Mouse (Mus musculus) liver, postnatal 0 days (tissue): Measurements from ENCODE around the gene Pcare. TPM values are rescaled to one million over a fixed set of nuclear protein-coding genes. Genes with fewer than 3 reads are reported as not detected.
A peak's percentile ranks its signal among the peaks of the same experiment; 100 is the strongest.

Experiments used
- ATAC-seq: fragments of 200-750 bp; cut with Nextera tagmentation; 2 replicates; pipeline ENCODE4 v1.8.0; 2017; ENCODE audit warnings: mild to moderate bottlenecking, moderate library complexity
- DNase-seq: peaks from one replicate; pipeline ENCODE4 v3.0.0-alpha.2; 2016
- H3K27ac ChIP-seq: fragments of 300-500 bp; sonication (generic); 2 replicates; pipeline ENCODE4 v1.5.1; 2014; ENCODE audit warnings: antibody characterized with exemption, moderate library complexity, mild to moderate bottlenecking, low read depth
- H3K27me3 ChIP-seq: fragments of 300-500 bp; sonication (generic); 2 replicates; pipeline ENCODE4 v1.6.1; 2014; ENCODE audit warnings: low read length, control low read depth, mixed read lengths; ENCODE audit not compliant: insufficient read depth
- H3K36me3 ChIP-seq: fragments of 300-500 bp; sonication (generic); replicated peaks from 2 replicates; pipeline ENCODE4 v1.6.1; 2014; ENCODE audit warnings: mild to moderate bottlenecking, control low read depth, low read length, moderate library complexity, mixed read lengths; ENCODE audit not compliant: insufficient read depth
- H3K4me1 ChIP-seq: fragments of 300-500 bp; sonication (generic); 2 replicates; pipeline ENCODE4 v1.6.1; 2014; ENCODE audit warnings: antibody characterized with exemption, mild to moderate bottlenecking, control low read depth; ENCODE audit not compliant: insufficient read depth
- H3K4me2 ChIP-seq: fragments of 300-500 bp; sonication (generic); 2 replicates; pipeline ENCODE4 v1.6.1; 2014; ENCODE audit warnings: low read depth, mild to moderate bottlenecking, low read length, moderate library complexity, mixed read lengths
- H3K4me3 ChIP-seq: fragments of 300-500 bp; sonication (generic); 2 replicates; pipeline ENCODE4 v1.5.1; 2014; ENCODE audit warnings: low read depth, low read length
- H3K9ac ChIP-seq: fragments of 300-500 bp; sonication (generic); replicated peaks from 2 replicates; pipeline ENCODE4 v1.6.1; 2014; ENCODE audit warnings: mild to moderate bottlenecking, moderate library complexity
- H3K9me3 ChIP-seq: fragments of 300-500 bp; sonication (generic); 2 replicates; pipeline ENCODE4 v1.6.1; 2016; ENCODE audit warnings: mild to moderate bottlenecking, control low read depth, low read length, mixed read lengths
- CTCF ChIP-seq: sonication (generic); IDR thresholded peaks from 2 replicates; pipeline ENCODE4 v1.5.1; 2016; ENCODE audit warnings: antibody characterized with exemption, low read depth
- EP300 ChIP-seq: IDR thresholded peaks from 2 replicates; pipeline ENCODE4 v1.6.1; 2016; ENCODE audit warnings: antibody characterized with exemption, low read depth, mild to moderate bottlenecking
- WGBS: fragments of 180-500 bp; shearing (Covaris S2); extraction: QIAGEN DNeasy Blood & Tissue Kit; methylation state at CpG from one replicate; pipeline ENCODE4 v1.1.7; 2014; ENCODE audit not compliant: insufficient replicate concordance; 5-methylcytosine and 5-hydroxymethylcytosine counted together
- polyA plus RNA-seq: library from polyadenylated mRNA; unstranded; fragments of >200 nt; fragmentation: Nextera tagmentation; extraction: Ambion mirVana; gene quantifications from 2 replicates; pipeline ENCODE4 v1.2.1, GENCODE M21; 2015

The Pcare gene
- polyA plus RNA-seq, 1 experiment from 2014 or later: not detected

DNA sequence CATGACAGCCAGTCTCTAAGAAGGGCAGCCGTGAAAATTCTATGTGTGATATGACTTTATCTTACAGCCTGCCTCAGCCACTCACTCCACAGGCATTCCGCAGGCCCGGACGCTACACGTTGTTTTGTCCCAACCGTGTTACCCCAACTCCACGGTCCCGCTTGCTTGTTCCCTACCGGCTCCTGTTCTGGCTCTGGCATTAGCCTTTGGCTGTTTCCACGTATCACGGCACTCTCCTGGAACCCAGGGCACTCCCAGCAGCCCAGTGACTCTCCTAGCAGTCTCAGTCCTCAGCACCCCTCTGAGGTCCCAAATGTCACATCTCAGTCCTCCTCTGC lies 54.1 kb downstream of the Pcare start:
- TF ChIP-seq EP300 (no peak), CTCF (no peak)
- no peak overlapping the region for H3K4me3 ChIP-seq
- H3K4me1 ChIP-seq: no peaks in the 10 kb centered on the region
- H3K36me3 ChIP-seq: no peaks in the 10 kb centered on the region
- H3K9me3 ChIP-seq: no peaks in the 10 kb centered on the region
- no peak for DNase-seq
- no peak overlapping the region for H3K9ac ChIP-seq
- no peak overlapping the region for H3K4me2 ChIP-seq
- 77% methylated on average over 11 of the region's 11 CpGs for WGBS
- no peak overlapping the region for H3K27ac ChIP-seq
- ATAC-seq: no peak
- no peaks in the 10 kb centered on the region for H3K27me3 ChIP-seq

DNA sequence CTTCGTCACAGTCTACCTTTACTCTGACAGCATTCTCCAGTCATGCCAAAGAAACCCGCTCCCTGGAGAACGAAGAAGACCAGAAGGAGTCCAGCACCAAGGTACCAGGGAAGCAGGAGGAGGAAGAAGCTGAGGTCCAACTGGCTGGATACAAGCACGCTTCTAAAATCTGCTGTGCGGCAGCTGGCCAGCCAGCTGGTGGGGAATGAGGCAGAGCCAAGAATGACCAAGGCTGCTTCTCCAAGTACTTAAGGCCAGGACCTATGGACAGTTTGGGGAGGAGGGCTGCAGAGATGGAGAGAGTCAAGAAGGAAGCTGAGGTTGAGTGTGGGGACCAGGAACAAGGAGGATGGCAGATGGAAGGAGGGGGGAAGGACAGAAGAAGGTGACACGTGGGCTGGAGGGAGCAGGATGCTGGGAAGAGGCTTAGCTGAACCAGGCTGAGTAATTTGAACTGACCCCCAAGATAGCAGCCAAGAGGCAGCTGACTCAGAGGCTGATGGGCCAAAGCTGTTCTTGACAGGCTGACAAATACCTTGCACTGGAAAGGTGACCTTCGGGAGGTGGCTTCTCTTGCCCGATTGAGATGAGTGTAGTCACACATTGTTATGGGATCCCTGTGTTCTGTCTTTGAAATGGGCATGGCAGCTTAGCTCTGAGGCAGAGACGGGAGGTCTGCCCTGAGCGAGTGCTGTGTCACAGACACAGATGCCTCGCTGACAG lies 54.6 kb downstream of the Pcare start:
- TF ChIP-seq EP300 (no peak), CTCF (no peak)
- no peaks in the 10 kb centered on the region for H3K27me3 ChIP-seq
- DNase-seq: no peak
- ATAC-seq: no peak
- H3K4me2 ChIP-seq: no peak overlapping the region
- H3K4me3 ChIP-seq: no peak overlapping the region
- H3K4me1 ChIP-seq: no peaks in the 10 kb centered on the region
- no peaks in the 10 kb centered on the region for H3K36me3 ChIP-seq
- 73% methylated on average over 11 of the region's 11 CpGs for WGBS
- H3K9ac ChIP-seq: no peak overlapping the region
- H3K27ac ChIP-seq: no peak overlapping the region
- H3K9me3 ChIP-seq: no peaks in the 10 kb centered on the region

DNA sequence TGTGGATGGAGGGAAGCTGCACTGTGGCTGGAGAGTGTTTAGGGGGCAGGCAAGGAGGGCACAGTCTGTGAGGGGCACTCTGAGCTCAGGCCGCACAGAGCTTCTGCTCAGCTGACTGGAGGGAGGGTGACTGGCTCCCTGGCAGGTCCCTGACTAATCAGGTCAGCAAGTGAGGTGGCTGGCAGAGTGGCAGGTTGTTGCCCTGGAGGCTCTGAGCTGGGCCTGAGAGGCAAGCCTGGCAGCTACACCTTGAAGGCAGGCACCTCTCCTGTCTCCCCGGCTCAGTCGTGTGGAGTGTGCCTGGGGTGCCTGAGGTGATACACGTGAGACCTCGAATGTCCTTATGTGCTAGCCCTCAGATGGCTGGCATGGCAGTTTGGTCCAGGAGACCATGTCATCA lies 56.3 kb downstream of the Pcare start:
- Histone ChIP-seq H3K4me1 (no peaks in the 10 kb centered on the region), H3K4me2 (no peak overlapping the region), H3K36me3 (no peaks in the 10 kb centered on the region), H3K27ac (no peak overlapping the region), H3K9me3 (no peaks in the 10 kb centered on the region), H3K27me3 (no peaks in the 10 kb centered on the region), H3K4me3 (no peak overlapping the region), H3K9ac (no peak overlapping the region)
- DNase-seq (no peak), ATAC-seq (no peak)
- TF ChIP-seq EP300 (no peak), CTCF (no peak)
- WGBS: 63% methylated on average over 5 of the region's 5 CpGs

DNA sequence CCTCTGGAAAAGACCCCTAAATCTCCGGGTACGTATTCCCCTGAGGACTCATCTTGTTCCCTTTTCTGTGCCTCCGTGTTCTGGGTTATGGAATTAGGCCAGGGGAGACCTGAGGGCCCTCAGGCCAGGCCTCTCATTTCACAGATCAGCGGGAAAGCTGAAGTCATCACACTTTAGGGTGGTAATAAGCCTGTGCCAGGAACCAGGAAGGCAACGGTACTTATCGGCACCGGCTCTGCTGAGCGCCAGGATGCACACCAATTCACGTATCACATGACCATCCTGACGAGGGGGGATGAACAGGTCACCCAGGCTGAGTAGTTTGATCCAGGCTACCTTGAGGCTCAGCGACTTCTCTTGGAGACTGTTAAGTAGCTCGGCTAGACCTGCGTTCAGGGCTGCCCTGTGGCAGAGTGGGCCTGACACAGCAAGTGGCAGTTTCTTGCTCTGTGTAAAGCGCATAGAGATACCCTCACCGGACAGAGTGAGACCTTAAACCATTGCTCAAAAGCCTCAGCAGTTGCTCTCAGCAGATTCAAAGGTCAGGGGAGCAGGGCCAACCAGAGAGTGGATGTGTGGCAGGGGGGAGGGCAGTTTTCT lies 56.9 kb downstream of the Pcare start:
- H3K36me3 ChIP-seq: no peaks in the 10 kb centered on the region
- no peaks in the 10 kb centered on the region for H3K4me1 ChIP-seq
- H3K9ac ChIP-seq: no peak overlapping the region
- no peak overlapping the region for H3K4me3 ChIP-seq
- no peaks in the 10 kb centered on the region for H3K27me3 ChIP-seq
- TF ChIP-seq EP300: no peak
- no peak for TF ChIP-seq CTCF
- no peak for DNase-seq
- no peak overlapping the region for H3K27ac ChIP-seq
- no peak overlapping the region for H3K4me2 ChIP-seq
- no peaks in the 10 kb centered on the region for H3K9me3 ChIP-seq
- no peak for ATAC-seq
- 70% methylated on average over 15 of the region's 15 CpGs for whole genome bisulfite sequencing

DNA sequence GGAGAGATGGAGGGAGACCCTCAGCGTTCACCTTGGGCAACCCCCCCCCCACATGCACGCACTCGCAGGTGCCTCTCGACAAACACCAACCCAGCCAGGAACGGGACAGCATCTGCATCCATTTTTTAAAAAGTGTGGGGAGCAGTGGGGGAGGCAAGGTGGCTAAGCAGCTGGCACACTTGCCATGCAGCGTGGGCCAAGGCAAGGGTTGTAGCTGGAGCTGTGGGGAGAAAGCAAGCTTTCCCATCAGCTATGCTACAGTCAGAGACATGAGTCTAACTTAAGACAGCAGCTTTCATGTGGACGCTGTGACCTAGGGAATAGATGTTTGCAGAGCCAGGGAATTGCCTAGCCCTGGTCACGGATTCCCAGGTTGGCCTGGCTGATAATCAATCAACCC lies 57.5 kb downstream of the Pcare start:
- no peak overlapping the region for H3K9ac ChIP-seq
- ATAC-seq: no peak
- 83% methylated on average over 8 of the region's 8 CpGs for WGBS

DNA sequence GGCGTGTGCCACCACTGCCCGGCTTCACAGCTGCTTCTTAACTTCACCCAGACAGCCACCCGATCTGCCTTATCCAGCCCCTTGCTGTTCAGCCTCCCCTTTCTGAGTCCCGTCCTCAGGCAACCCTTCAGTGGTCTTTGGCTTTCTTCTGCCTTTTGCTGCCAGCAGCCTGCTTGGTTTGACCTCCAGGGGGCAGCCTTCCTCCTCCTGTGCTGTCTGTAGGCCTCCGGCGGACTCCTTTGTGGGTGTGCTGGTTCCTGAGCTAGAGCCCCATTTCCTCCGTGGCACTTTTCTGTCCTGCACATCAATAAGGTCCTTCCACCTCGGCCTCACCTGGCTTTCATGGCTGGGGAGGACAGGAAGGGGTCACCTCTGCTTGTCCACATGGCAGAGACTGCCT lies 58.9 kb downstream of the Pcare start:
- no peak overlapping the region for H3K4me3 ChIP-seq
- no peaks in the 10 kb centered on the region for H3K4me1 ChIP-seq
- peak; percentile 42 for DNase-seq
- no peak for ATAC-seq
- H3K36me3 ChIP-seq: no peaks in the 10 kb centered on the region
- no peak overlapping the region for H3K27ac ChIP-seq
- 65% methylated on average over 8 of the region's 8 CpGs for WGBS
- no peaks in the 10 kb centered on the region for H3K27me3 ChIP-seq
- no peak overlapping the region for H3K9ac ChIP-seq
- TF ChIP-seq CTCF: peak; percentile 59
- no peak for TF ChIP-seq EP300
- no peaks in the 10 kb centered on the region for H3K9me3 ChIP-seq
- H3K4me2 ChIP-seq: no peak overlapping the region

More for the DNA sequence above, 57.5 kb downstream of the Pcare start:
- Histone ChIP-seq H3K4me3 (no peak overlapping the region), H3K4me2 (no peak overlapping the region), H3K9me3 (no peaks in the 10 kb centered on the region), H3K27me3 (no peaks in the 10 kb centered on the region), H3K36me3 (no peaks in the 10 kb centered on the region), H3K27ac (no peak overlapping the region), H3K4me1 (no peaks in the 10 kb centered on the region)
- no peak for DNase-seq
- TF ChIP-seq EP300 (no peak), CTCF (no peak)

Other genes starting within 250 kb of the Pcare start
- gene Ndc80, start 226.0 kb downstream of the Pcare start, polyA plus RNA-seq: 16.3 and 17.7 TPM in 2 replicates
- 0.20 and 0.30 TPM in 2 replicates for gene Spdya, start 200.8 kb downstream of the Pcare start, polyA plus RNA-seq
- 22.6 and 23.0 TPM in 2 replicates for gene Wdr43, start 137.0 kb downstream of the Pcare start, polyA plus RNA-seq
- 0.04 TPM in 1 of 2 replicates, not detected in the other for gene Togaram2, start 79.6 kb downstream of the Pcare start, polyA plus RNA-seq
- gene Clip4, start 15.6 kb upstream of the Pcare start, polyA plus RNA-seq: 0.49 and 0.79 TPM in 2 replicates